Mouse (Mus musculus) liver, embryonic 11.5 days (tissue): ENCODE measurements at regions not wholly inside any gene's neighbourhood (a gene's known extent, or its start where the extent isn't known, plus 50 kb on each side); places are given as distances from the start of the nearest gene placed in this dataset.

ENCODE experiments used
- ATAC-seq: fragments of 200-750 bp; cut with Nextera tagmentation; replicated peaks from 2 replicates; pipeline ENCODE4 v1.8.0; 2017; ENCODE audit warnings: moderate number of reproducible peaks, mild to moderate bottlenecking, moderate TSS enrichment, moderate library complexity; ENCODE audit not compliant: low FRiP score
- DNase-seq: peaks from one replicate; pipeline ENCODE4 v3.0.0-alpha.2; 2017; ENCODE audit warnings: low spot score
- H3K27ac ChIP-seq: fragments of 300-500 bp; sonication (generic); 2 replicates; pipeline ENCODE4 v1.5.1; 2014; ENCODE audit warnings: mild to moderate bottlenecking, low read depth, low read length, control low read depth
- H3K27me3 ChIP-seq: fragments of 300-500 bp; sonication (generic); replicated peaks from 2 replicates; pipeline ENCODE4 v1.6.1; 2014; ENCODE audit warnings: low read length, mixed read lengths; ENCODE audit not compliant: control insufficient read depth, insufficient read depth
- H3K36me3 ChIP-seq: fragments of 300-500 bp; sonication (generic); 2 replicates; pipeline ENCODE4 v1.6.1; 2014; ENCODE audit warnings: mild to moderate bottlenecking, low read length, moderate library complexity, mixed read lengths; ENCODE audit not compliant: control insufficient read depth, insufficient read depth
- H3K4me1 ChIP-seq: fragments of 300-500 bp; sonication (generic); replicated peaks from 2 replicates; pipeline ENCODE4 v1.6.1; 2014; ENCODE audit warnings: low read length, mixed read lengths; ENCODE audit not compliant: control insufficient read depth, insufficient read depth
- H3K4me2 ChIP-seq: fragments of 300-500 bp; sonication (generic); 2 replicates; pipeline ENCODE4 v1.6.1; 2014; ENCODE audit warnings: mild to moderate bottlenecking, control low read depth, moderate library complexity
- H3K4me3 ChIP-seq: fragments of 300-500 bp; sonication (generic); 2 replicates; pipeline ENCODE4 v1.5.1; 2014; ENCODE audit warnings: low read depth, low read length, control low read depth
- H3K9ac ChIP-seq: fragments of 300-500 bp; sonication (generic); 2 replicates; pipeline ENCODE4 v1.6.1; 2014; ENCODE audit warnings: low read depth, low read length, control low read depth
- H3K9me3 ChIP-seq: fragments of 300-500 bp; sonication (generic); 2 replicates; pipeline ENCODE4 v1.6.1; 2016; ENCODE audit warnings: low read length, inconsistent platforms, mixed read lengths; ENCODE audit not compliant: control insufficient read depth
- WGBS: fragments of 180-500 bp; shearing (Covaris S2); extraction: QIAGEN DNeasy Blood & Tissue Kit; methylation state at CpG from one replicate; pipeline ENCODE4 v1.1.7; 2014; 5-methylcytosine and 5-hydroxymethylcytosine counted together

- Histone ChIP-seq H3K27ac (no peak overlapping the region), H3K4me2 (no peak overlapping the region), H3K4me3 (no peak overlapping the region), H3K27me3 (no peaks in the 10 kb centered on the region), H3K9ac (no peak overlapping the region), H3K36me3 (no peaks in the 10 kb centered on the region), H3K4me1 (no peaks in the 10 kb centered on the region), H3K9me3 (no peaks in the 10 kb centered on the region)
- no peak for ATAC-seq
- WGBS, result 82% methylated on average over 7 of the region's 7 CpGs
- no peak for DNase-seq
Observed at GRCm38 (mm10) chr3:53353282-53353681, 109.8 kb downstream of the Nhlrc3 start.

GRCm38 (mm10) chr3:53343638-53344037 is 119.5 kb downstream of the Nhlrc3 start:
- Histone ChIP-seq H3K27me3 (no peaks in the 10 kb centered on the region), H3K27ac (no peak overlapping the region), H3K4me3 (no peak overlapping the region), H3K9ac (no peak overlapping the region), H3K4me2 (no peak overlapping the region), H3K4me1 (no peaks in the 10 kb centered on the region), H3K9me3 (no peaks in the 10 kb centered on the region), H3K36me3 (no peaks in the 10 kb centered on the region)
- DNase-seq (no peak), ATAC-seq (no peak)
- 75% methylated on average over 6 of the region's 6 CpGs for WGBS

DNA sequence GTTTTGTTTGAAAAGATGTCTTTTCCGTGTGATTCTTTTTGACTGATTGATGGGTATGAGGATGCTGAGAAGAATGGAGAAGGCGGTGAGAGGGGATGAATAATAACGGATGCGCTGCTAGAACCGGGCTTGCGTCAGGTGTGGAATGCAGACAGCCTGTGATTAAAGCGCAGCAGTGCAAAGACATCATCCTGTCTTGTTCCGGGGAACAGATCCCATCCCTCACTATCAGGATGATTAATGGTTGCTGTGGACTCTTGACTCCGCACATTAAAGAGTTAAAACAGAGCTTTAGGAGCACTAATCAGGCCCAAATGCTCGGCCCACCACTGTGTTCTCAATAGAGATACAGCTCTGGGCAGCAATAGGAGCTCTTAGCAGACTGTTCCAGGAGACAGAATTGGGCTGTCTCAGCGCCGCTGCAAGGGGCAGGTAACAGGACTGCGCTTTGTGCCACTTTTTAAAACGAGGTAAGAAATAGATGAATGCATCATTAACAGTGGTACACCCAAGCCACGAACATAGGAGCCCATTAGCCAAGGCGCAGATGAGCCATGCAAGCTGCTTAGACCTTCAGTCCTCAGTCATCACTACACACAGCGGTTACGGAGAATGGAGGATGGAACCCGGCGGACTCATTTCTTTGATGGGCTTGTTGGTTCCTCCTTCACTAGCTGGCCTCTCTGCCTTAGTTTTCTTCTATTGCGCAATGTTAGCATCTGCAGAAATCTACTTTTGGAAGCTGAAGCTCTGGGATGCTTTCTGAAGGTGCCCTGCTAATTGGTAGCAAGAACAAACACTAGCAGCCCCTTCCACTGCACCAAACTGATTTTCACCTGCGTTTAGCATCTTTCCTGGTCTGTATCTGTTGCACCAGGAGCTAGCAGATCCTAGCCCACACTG is 121.6 kb downstream of the Nhlrc3 start:
- WGBS, result 60% methylated on average over 22 of the region's 22 CpGs
- Histone ChIP-seq H3K4me1 (no peaks in the 10 kb centered on the region), H3K4me2 (no peak overlapping the region), H3K4me3 (no peak overlapping the region), H3K9me3 (no peaks in the 10 kb centered on the region), H3K36me3 (no peaks in the 10 kb centered on the region), H3K27me3 (no peaks in the 10 kb centered on the region), H3K27ac (no peak overlapping the region), H3K9ac (no peak overlapping the region)
- ATAC-seq, result no peak
- DNase-seq, result no peak

GRCm38 (mm10) chr3:53338571-53338970 is 124.6 kb downstream of the Nhlrc3 start:
- Histone ChIP-seq H3K4me1 (no peaks in the 10 kb centered on the region), H3K4me3 (no peak overlapping the region), H3K9me3 (no peaks in the 10 kb centered on the region), H3K27me3 (no peaks in the 10 kb centered on the region), H3K9ac (no peak overlapping the region), H3K36me3 (no peaks in the 10 kb centered on the region), H3K4me2 (no peak overlapping the region), H3K27ac (no peak overlapping the region)
- no peak for DNase-seq
- no peak for ATAC-seq
- 84% methylated on average over 7 of the region's 7 CpGs for WGBS

- DNase-seq (no peak), ATAC-seq (no peak)
- Histone ChIP-seq H3K9me3 (no peaks in the 10 kb centered on the region), H3K9ac (no peak overlapping the region), H3K4me2 (peak overlapping the region; percentile 19), H3K4me3 (no peak overlapping the region), H3K27me3 (no peaks in the 10 kb centered on the region), H3K36me3 (no peaks in the 10 kb centered on the region), H3K27ac (no peak overlapping the region), H3K4me1 (no peaks in the 10 kb centered on the region)
- 35% methylated on average over 11 of the region's 11 CpGs for WGBS
Observed at GRCm38 (mm10) chr3:53334051-53334450, 129.1 kb downstream of the Nhlrc3 start.

DNA sequence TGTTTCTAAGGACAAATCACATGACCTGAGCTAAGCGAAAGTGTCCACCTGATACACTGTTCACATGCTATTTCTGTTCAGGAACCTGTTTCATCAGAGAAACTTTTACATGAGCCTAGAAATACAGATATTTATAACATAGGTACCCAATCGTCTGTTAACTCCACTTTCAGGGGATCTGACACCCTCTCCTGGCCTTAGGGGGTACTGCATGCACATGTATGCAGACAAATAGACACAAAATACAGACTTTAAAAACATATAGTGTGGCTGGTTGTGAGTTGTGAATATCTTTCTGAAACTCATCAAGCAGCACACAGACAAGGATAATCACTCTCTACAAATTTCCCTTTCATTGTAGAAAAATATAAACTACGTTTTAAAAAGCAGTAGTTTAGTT is 133.6 kb downstream of the Nhlrc3 start:
- no peaks in the 10 kb centered on the region for H3K4me1 ChIP-seq
- WGBS, result 47% methylated on average over 3 of the region's 3 CpGs
- H3K4me3 ChIP-seq, result no peak overlapping the region
- ATAC-seq, result no peak
- H3K9ac ChIP-seq, result no peak overlapping the region
- no peaks in the 10 kb centered on the region for H3K27me3 ChIP-seq
- H3K27ac ChIP-seq, result no peak overlapping the region
- no peaks in the 10 kb centered on the region for H3K9me3 ChIP-seq
- H3K4me2 ChIP-seq, result no peak overlapping the region
- no peak for DNase-seq
- no peaks in the 10 kb centered on the region for H3K36me3 ChIP-seq

DNA sequence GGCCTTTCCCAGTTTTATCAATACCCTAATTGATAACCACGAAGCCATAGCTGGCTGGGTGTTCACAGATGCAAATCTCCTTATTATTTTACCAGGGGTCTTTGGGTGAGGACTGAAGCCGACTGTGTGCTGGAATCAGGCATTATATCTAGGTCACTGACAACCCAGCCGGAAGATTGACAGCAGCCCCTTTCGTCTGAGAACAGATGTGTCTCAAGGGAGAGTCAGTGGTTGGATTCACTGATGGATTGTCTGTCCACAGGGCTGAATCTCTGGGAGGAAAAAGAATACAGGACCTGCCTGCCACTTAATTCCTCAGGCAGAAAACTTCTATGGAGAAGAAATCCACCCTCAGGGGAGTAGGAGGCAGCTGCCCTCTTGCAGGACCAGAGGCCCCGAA is 135.7 kb downstream of the Nhlrc3 start:
- no peaks in the 10 kb centered on the region for H3K4me1 ChIP-seq

GRCm38 (mm10) chr3:53326967-53327366 is 136.2 kb downstream of the Nhlrc3 start:
- Histone ChIP-seq H3K4me1 (no peaks in the 10 kb centered on the region), H3K9me3 (no peaks in the 10 kb centered on the region), H3K4me3 (no peak overlapping the region), H3K9ac (no peak overlapping the region), H3K36me3 (no peaks in the 10 kb centered on the region), H3K4me2 (no peak overlapping the region), H3K27ac (no peak overlapping the region), H3K27me3 (no peaks in the 10 kb centered on the region)
- ATAC-seq, result no peak
- no peak for DNase-seq
- WGBS, result 60% methylated on average over 7 of the region's 7 CpGs

More for the DNA sequence above, 135.7 kb downstream of the Nhlrc3 start:
- Histone ChIP-seq H3K9me3 (no peaks in the 10 kb centered on the region), H3K27me3 (no peaks in the 10 kb centered on the region), H3K27ac (no peak overlapping the region), H3K4me2 (no peak overlapping the region), H3K9ac (no peak overlapping the region), H3K36me3 (no peaks in the 10 kb centered on the region), H3K4me3 (no peak overlapping the region)
- 55% methylated on average over 5 of the region's 5 CpGs for WGBS
- DNase-seq (no peak), ATAC-seq (no peak)

GRCm38 (mm10) chr3:53325080-53325479 is 138.1 kb downstream of the Nhlrc3 start:
- WGBS, result 94% methylated on average over 7 of the region's 7 CpGs
- no peak overlapping the region for H3K4me3 ChIP-seq
- ATAC-seq (no peak), DNase-seq (no peak)
- no peaks in the 10 kb centered on the region for H3K36me3 ChIP-seq
- no peaks in the 10 kb centered on the region for H3K4me1 ChIP-seq
- H3K9ac ChIP-seq, result no peak overlapping the region
- no peak overlapping the region for H3K4me2 ChIP-seq
- no peaks in the 10 kb centered on the region for H3K27me3 ChIP-seq
- no peak overlapping the region for H3K27ac ChIP-seq
- H3K9me3 ChIP-seq, result no peaks in the 10 kb centered on the region
